11 mouse cellular contexts compared by ENCODE assay signal in the genomic region with DNA sequence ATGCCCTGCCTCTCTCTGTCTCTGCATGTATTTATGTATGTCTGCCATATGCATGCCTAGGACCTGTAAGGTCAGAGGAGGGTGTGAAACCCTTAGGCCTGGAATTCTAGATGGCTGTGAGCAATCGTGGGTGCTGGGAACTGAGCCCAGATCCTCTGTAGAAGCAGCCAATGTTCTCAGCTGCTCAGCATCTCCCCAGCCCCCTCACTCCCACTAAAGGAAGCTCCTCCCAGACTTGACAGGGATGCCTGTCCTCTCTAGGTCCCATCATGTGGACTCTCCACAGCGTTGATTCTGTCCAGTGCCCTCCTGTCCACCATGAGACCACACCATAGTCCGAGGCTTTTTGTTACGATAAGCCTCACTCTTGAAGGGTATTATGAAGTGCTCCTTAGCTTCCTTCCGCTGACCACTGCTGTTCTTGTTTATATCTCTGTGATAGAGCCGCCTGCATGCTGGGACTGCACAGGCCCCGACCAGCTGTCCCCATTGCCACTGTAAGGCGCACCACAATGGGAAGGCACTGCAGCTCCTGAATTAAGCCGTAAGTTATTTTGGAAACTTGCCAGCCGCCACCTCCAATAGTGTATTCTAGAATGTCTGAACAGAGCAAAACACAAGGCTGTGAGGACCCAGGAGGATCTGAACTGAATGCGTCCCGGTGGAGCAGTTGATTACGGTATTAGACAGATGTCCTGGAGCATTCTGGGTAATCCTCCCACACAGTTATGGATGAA. TPM values are rescaled to one million over a fixed set of nuclear protein-coding genes. Genes with fewer than 3 reads are reported as not detected.
DNase-seq lines count a peak whose midpoint lies in the region; ATAC-seq and TF ChIP-seq lines count a peak whose summit lies in the region.
"Had no signal": no experiment of that assay in that cellular context is flagged by ENCODE, and none has a peak within 500 bp of the region (broad histone marks: within the 10 kb centered on the region; RNA-seq: fewer than 3 reads in every experiment).

No protein-coding gene starts in this region.

- ATAC-seq in forebrain, postnatal 0 days = peak; percentile 58
- ATAC-seq in midbrain, postnatal 0 days (ENCODE audit: low FRiP score) = 0 out of 2 replicates have a peak, but pooled peaks have one; percentile 65
- ATAC-seq: liver, postnatal 0 days had no signal

- H3K9me3 ChIP-seq in forebrain, postnatal 0 days (ENCODE audit: low read length) = no peaks in the 10 kb centered on the region
- H3K9me3 ChIP-seq in midbrain, postnatal 0 days (ENCODE audit: low read length) = no peaks in the 10 kb centered on the region

- DNase-seq in left cerebral cortex, adult 18-20 months (ENCODE audit: low spot score in 2 of 2) = peak; percentile 12 to 35
- DNase-seq in left cerebral cortex, adult 11 months (ENCODE audit: low spot score) = no peak
- peak; percentile 66 for DNase-seq in brain, adult 2 months (ENCODE audit: low read depth, low spot score)
- peak; percentile 45 for DNase-seq in forebrain, postnatal 0 days
- peak; percentile 79 for DNase-seq in midbrain, postnatal 0 days (ENCODE audit: low spot score)
- no peak for DNase-seq in urinary bladder, adult 2 months (ENCODE audit: low spot score)
- no peak for DNase-seq in spleen, postnatal 4 days (ENCODE audit: low spot score in 2 of 2)
- DNase-seq: heart, adult 2 months; liver, postnatal 0 days; thymus, postnatal 25 days had no signal

- no peaks in the 10 kb centered on the region for H3K36me3 ChIP-seq in forebrain, postnatal 0 days (ENCODE audit: insufficient read depth)
- H3K36me3 ChIP-seq in midbrain, postnatal 0 days (ENCODE audit: insufficient read depth, low read length) = no peaks in the 10 kb centered on the region

- no peak overlapping the region for H3K4me2 ChIP-seq in forebrain, postnatal 0 days (ENCODE audit: low read depth)
- H3K4me2 ChIP-seq in midbrain, postnatal 0 days (ENCODE audit: low read depth, low read length, poor library complexity, severe bottlenecking) = no peak overlapping the region

- H3K27me3 ChIP-seq in forebrain, postnatal 0 days (ENCODE audit: insufficient read depth, low read length) = no peaks in the 10 kb centered on the region
- H3K27me3 ChIP-seq in midbrain, postnatal 0 days (ENCODE audit: insufficient read depth, low read length) = no peaks in the 10 kb centered on the region

- WGBS in forebrain, postnatal 0 days = 33% methylated on average over 13 of the region's 13 CpGs
- WGBS in midbrain, postnatal 0 days = 30% methylated on average over 13 of the region's 13 CpGs

- H3K4me3 ChIP-seq in forebrain, postnatal 0 days (ENCODE audit: low read depth, low read length) = no peak overlapping the region
- no peak overlapping the region for H3K4me3 ChIP-seq in midbrain, postnatal 0 days (ENCODE audit: low read depth, low read length)
- H3K4me3 ChIP-seq: heart, adult 2 months had no signal

- TF ChIP-seq CTCF in forebrain, postnatal 0 days (IDR thresholded peaks at IDR 0.05; ENCODE audit: low read depth) = no peak
- TF ChIP-seq CTCF in midbrain, postnatal 0 days (IDR thresholded peaks at IDR 0.05) = no peak

- H3K4me1 ChIP-seq in forebrain, postnatal 0 days (ENCODE audit: insufficient read depth) = no peaks in the 10 kb centered on the region
- H3K4me1 ChIP-seq in midbrain, postnatal 0 days (ENCODE audit: insufficient read depth, low read length) = no peaks in the 10 kb centered on the region

- H3K27ac ChIP-seq in forebrain, postnatal 0 days (ENCODE audit: low read depth, low read length) = no peak overlapping the region
- peak overlapping the region; percentile 13; the same call in 1 of the 2 replicates for H3K27ac ChIP-seq in midbrain, postnatal 0 days (ENCODE audit: low read depth, low read length)
- H3K27ac ChIP-seq: heart, adult 2 months had no signal

- no peak overlapping the region for H3K9ac ChIP-seq in forebrain, postnatal 0 days
- no peak overlapping the region for H3K9ac ChIP-seq in midbrain, postnatal 0 days (replicated peaks; ENCODE audit: low read length, poor library complexity, severe bottlenecking)
- H3K9ac ChIP-seq: liver, postnatal 0 days had no signal

RNA-seq across cellular contexts. Expression of gene Uts2, which starts 40.4 kb away (rescaled TPM):
- total RNA-seq in left cerebral cortex, adult 18-20 months (2021) = not detected
- not detected in 2 replicates for total RNA-seq in forebrain, postnatal 0 days (2014; rRNA removed)
- not detected in 2 replicates for polyA plus RNA-seq in forebrain, postnatal 0 days (2015; fragmentation: Nextera tagmentation; extraction: Ambion mirVana)
- total RNA-seq in midbrain, postnatal 0 days (2014; rRNA removed) = not detected in 2 replicates
- not detected in 2 replicates for polyA plus RNA-seq in midbrain, postnatal 0 days (2015; fragmentation: Nextera tagmentation; extraction: Ambion mirVana)
- not detected in 2 replicates for polyA plus RNA-seq in urinary bladder, adult 2 months (2012; rRNA removed)
- total RNA-seq: heart, adult 2 months had no signal
- polyA plus RNA-seq: heart, adult 2 months; kidney, embryonic 14.5 days; liver, postnatal 0 days had no signal

RNA-seq across cellular contexts. Expression of gene Tnfrsf9, which starts 42.2 kb away (rescaled TPM):
- total RNA-seq in left cerebral cortex, adult 18-20 months (2021) = under 1 TPM; 0.35 to 0.94 TPM
- total RNA-seq in forebrain, postnatal 0 days (2014; rRNA removed) = 0.19 and 1.2 TPM in 2 replicates
- polyA plus RNA-seq in forebrain, postnatal 0 days (2015; fragmentation: Nextera tagmentation; extraction: Ambion mirVana) = 0.11 and 0.36 TPM in 2 replicates
- not detected in 2 replicates for total RNA-seq in midbrain, postnatal 0 days (2014; rRNA removed)
- polyA plus RNA-seq in midbrain, postnatal 0 days (2015; fragmentation: Nextera tagmentation; extraction: Ambion mirVana) = 0.25 and 0.29 TPM in 2 replicates
- 0.69 and 1.3 TPM in 2 replicates for polyA plus RNA-seq in urinary bladder, adult 2 months (2012; rRNA removed)

RNA-seq across cellular contexts. Expression of gene Park7, which starts 42.3 kb away (rescaled TPM):
- total RNA-seq in left cerebral cortex, adult 18-20 months (2021) = 100 to 1,000 TPM; 215 to 216 TPM
- total RNA-seq in forebrain, postnatal 0 days (2014; rRNA removed) = 197 and 258 TPM in 2 replicates
- 439 and 481 TPM in 2 replicates for polyA plus RNA-seq in forebrain, postnatal 0 days (2015; fragmentation: Nextera tagmentation; extraction: Ambion mirVana)
- 167 and 180 TPM in 2 replicates for total RNA-seq in midbrain, postnatal 0 days (2014; rRNA removed)
- polyA plus RNA-seq in midbrain, postnatal 0 days (2015; fragmentation: Nextera tagmentation; extraction: Ambion mirVana) = 427 and 453 TPM in 2 replicates
- 308 and 318 TPM in 2 replicates for polyA plus RNA-seq in urinary bladder, adult 2 months (2012; rRNA removed)

Comparison
In these comparisons a context has a peak if more than half of its experiments do, and no peak if none do; other contexts are left out.
1. DNase-seq: peak in left cerebral cortex, adult 18-20 months (2 of 2), brain, adult 2 months (single experiment), forebrain, postnatal 0 days (single experiment) and midbrain, postnatal 0 days (single experiment); none in left cerebral cortex, adult 11 months (single experiment), urinary bladder, adult 2 months (single experiment) and spleen, postnatal 4 days (0 of 2).